Mouse (Mus musculus) layer of hippocampus, postnatal 14 days (tissue): ENCODE data around the gene Lamp3. TPM values are rescaled to one million over a fixed set of nuclear protein-coding genes. Genes with fewer than 3 reads are reported as not detected.
"Not testable (repeated sequence)": the region's sequence is repeated elsewhere in the genome, so short reads cannot be mapped to it uniquely, and the experiment has no call there.

ENCODE experiments used
- DNase-seq, 2 experiments: peaks; one replicate each; pipeline ENCODE4 v3.0.0; 2021 to 2022; ENCODE audit warnings: low spot score in 2 of 2, mixed read lengths in 1 of 2
- long read RNA-seq, 2 experiments: library from polyadenylated mRNA; stranded (forward); transcript quantifications; one replicate each; pipeline ENCODE4 v2.0.0; 2021
- total RNA-seq, 2 experiments: library from RNA; stranded (reverse); gene quantifications; 2 replicates each; pipeline ENCODE4 v1.2.3; 2021

The Lamp3 gene
- total RNA-seq = not detected
- long read RNA-seq, experiment 1 = 0 reads
- long read RNA-seq, experiment 2 = 0 reads

DNA sequence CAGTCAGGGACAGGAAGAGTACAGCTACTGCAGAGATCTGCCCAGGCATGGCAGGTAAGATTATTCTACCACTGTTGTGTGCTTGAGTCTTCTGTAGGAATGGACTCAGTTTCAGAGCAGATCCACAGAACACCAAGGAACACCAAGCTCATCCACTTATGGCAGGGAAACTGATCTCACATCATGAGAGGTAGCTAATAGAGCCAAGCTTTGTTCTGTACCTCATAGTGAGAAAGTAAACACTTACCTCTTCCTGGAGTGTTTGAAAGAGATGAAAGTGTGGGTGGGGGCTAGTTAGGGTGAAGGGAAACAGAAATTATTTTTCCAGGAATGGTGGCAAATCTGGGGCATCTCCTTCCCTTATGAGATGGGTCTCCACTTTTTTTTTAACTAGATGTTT is at the start of gene Lamp3:
Gene Lamp3, minus strand, starts transcription at position 160 of the 400 bp plus-strand sequence.
- DNase-seq = no peak

DNA sequence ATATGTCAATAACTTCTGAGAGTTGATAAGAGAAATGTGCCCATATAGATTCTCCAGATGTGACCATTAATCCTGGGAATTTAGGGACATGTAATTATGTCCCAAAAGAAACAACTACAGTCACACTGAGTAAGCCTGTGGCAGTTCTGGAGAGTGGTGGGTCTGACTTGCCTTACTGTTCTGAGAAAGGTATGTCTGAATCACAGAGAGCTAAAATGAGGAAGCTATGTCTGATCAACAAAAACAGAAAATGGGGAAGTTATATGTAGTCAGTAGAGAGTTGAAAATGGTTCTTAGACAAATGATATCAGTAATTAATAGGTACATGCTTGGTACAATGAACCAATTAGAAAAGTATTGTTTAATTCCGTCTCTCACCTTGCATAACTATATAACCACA is 26.7 kb upstream of the Lamp3 start:
- DNase-seq = no peak

DNA sequence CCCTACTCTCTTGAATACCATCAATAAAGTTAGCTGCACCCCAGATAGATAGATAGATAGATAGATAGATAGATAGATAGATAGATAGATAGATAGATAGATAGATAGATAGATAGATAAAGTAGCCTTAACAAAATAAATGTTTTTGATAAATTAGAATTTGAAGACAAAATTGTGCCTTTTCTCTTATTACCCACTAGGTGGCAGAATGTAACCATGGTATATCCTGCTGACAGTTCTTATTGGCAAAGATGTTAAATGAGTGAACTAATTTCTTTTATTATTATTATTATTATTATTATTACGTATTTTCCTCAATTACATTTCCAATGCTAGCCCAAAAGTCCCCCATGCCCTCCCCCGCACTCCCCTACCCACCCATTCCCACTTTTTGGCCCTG is 18.0 kb upstream of the Lamp3 start:
- DNase-seq = not testable (repeated sequence)

DNA sequence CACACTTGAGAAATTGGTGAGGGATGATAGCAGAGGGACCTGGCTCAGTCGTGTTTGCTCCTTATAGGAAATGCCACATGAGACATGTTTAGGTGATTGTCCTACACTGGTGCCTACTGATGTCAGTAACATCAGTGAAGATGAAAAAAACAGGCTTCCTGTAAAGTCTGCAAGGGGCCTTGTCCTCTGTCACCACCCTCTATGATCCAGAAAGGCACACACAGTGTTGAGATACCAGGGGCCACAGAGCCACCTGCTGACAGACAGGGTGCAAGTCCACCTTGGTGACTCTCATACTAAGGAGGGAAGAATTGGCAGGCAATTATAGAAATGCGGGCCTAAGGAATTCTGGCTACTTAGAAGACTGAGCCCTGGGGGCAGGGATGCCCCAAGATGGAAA is 14.8 kb upstream of the Lamp3 start:
- no peak for DNase-seq

DNA sequence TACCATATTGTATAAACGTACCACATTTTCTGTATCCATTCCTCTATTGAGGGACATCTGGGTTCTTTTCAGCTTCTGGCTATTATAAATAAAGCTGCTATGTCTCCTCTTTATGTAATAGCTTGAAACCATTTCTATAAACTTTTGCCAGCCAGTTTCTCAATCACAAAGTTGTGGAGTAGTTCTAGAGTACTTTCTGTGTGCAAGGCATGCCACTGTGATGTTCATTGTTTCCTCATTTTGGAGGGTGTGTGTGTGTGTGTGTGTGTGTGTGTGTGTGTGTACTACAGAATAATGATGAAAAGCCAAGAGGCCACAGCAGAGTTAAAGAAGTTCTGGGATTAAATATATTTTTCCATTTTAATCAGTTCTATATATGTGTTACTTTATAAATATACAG is 1.2 kb upstream of the Lamp3 start:
- no peak for DNase-seq

DNA sequence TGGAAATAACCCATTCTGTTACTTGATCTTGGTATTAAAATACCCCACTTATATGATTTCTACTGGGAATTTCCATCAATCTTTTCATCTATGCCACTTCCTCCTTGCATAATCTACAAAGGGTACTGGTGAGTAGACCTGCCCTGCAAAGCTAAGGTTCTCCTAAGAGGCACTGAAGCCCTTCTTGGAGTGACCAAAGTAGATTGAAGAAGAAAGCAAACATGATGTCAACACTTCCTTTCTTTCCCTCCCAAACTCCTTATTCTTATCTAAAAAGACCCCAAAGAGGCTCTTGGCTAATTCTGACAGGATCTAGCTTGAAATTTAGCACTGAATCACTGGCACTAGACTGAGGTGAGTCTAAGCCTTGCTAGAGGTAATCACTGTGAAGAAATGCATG is 7.0 kb downstream of the Lamp3 start:
- DNase-seq = no peak

DNA sequence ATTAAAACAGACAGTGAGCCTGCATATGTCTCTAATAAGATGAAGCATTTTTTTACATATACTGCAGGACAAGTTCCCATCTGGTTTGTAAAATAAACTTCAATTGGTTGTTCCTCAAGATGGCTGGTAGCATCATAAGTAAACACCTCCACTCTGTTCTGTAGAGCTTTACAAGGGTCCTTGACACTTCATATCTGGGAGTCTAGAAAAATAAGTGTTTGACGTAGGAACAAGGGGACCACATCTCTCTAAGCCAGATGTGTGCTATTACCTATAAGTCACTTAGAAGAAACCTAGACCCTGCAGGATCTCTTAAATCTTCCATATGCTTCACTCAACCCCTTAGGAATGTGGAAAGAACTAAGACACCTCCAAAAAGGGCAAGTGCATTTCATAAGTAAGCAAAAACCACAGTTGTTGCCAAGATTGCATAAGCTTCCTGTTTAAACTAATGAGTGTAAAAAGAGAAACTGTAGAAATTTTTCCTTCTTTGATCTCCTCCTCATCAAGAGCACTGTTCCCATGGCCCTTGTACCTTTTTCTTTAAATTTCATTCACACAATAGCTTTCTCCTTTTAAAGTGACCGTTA is 35.3 kb downstream of the Lamp3 start:
- DNase-seq = no peak

DNA sequence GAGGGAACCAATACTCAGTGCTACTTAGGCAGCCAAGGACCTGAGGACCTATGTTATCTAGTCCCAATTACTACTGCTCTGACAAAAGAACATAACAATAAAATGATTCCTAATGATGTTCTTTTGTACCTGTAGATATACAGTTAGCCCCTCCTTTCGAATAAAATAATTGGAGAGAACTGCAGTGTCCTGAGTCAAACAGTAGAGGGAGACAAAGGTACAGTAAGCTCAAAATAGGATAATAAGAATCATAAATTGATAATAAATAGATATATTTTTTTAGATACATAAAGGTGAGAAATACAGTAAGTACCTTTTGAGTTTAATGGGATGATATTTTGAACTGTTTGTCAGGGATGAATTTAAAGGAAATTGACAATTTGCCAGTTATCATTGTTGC is 39.9 kb downstream of the Lamp3 start:
- no peak for DNase-seq

DNA sequence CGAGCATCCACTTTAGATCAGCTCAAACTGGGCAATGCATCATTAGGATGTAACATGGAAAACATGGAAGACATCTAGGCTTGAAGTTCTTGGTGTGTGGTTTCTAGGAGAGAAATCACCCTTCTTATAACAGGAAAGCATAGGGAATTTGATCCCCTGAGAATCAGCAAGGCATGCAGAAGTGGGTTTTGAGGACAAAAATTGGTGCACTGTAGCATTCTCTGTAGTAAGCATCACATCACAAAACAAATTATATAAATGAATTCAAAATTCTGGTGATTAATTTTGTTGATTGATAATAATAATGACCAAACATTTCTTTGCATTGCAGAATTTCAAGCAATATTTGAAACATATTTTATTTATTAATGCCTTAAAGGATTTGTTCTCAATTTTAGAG is 76.4 kb downstream of the Lamp3 start, which contains the start of gene Olfr171:
Gene Olfr171, minus strand, starts transcription at position 101 of the 400 bp plus-strand sequence.
- DNase-seq = no peak

DNA sequence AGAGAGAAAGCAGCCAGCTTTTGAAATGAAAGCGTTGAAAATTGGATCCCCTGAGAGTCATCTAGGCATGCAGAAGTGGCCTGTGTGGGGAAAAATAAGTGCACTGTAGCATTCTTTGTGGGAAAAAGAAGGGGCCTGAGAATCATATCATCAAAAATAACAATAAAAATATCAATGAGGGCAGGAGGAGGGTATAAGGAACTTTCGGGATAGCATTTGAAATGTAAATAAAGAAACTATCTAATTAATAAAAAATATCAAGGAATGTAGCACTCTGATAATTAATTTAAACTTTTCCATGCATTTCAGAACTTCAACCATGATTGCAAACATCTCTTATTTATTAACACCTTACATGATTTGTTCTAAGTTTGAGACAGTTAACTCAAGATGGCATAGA is 94.4 kb downstream of the Lamp3 start, which contains the start of gene Olfr170:
Gene Olfr170, minus strand, starts transcription at position 101 of the 400 bp plus-strand sequence.
- not testable (repeated sequence) for DNase-seq

Other genes with a start within 250 kb of the Lamp3 start
- not detected for gene Olfr166, start 222.7 kb downstream of the Lamp3 start, total RNA-seq
- not detected for gene Olfr167, start 184.1 kb downstream of the Lamp3 start, total RNA-seq
- gene Olfr168, start 170.8 kb downstream of the Lamp3 start, total RNA-seq = not detected
- not detected for gene Olfr169, start 134.6 kb downstream of the Lamp3 start, total RNA-seq
- gene Olfr170, start 94.5 kb downstream of the Lamp3 start, total RNA-seq = not detected
- not detected for gene Olfr171, start 76.5 kb downstream of the Lamp3 start, total RNA-seq
- 1 to 10 TPM; 2.7 to 3.5 TPM for gene B3gnt5, start 53.8 kb upstream of the Lamp3 start, total RNA-seq